Mouse (Mus musculus): Measurements from ENCODE around the gene Birc3.

DNA sequence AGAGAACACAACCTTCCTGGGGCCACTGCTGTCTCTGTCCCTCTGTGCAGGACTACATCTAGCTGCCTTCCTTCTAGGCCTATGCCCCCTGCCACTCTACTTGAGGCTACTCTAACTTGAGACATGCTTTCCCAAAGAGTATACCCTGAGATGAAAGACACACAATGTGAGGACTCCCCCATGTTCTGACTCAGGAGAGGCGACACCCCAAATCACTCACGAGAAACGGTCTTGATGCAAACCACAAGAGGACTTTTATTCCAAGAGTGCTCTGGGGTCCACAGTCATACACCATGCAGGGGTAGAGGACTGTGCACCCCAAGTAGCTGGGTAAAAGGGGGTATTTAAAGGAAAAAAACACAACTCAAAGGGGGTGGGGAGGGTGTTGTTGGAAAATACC, 11.4 kb upstream of the Birc3 start:
- TF ChIP-seq CTCF (IDR thresholded peaks at IDR 0.05; ENCODE audit: low read depth, low read length): no peak
- TF ChIP-seq POLR2AphosphoS5 (IDR thresholded peaks at IDR 0.05; ENCODE audit: insufficient replicate concordance, low read depth, low read length): no peak
- TF ChIP-seq GATA1 (IDR thresholded peaks at IDR 0.05; ENCODE audit: borderline replicate concordance, low read length): no peak
